Mouse (Mus musculus) megakaryocyte, adult 5-6 weeks (primary cell): ENCODE data around the gene Cmss1. TPM values are rescaled to one million over a fixed set of nuclear protein-coding genes. Genes with fewer than 3 reads are reported as not detected.

Experiments used
- total RNA-seq, 2 experiments: library from RNA; stranded (forward) in 1 of 2; stranded (reverse) in 1 of 2; fragments of 153-499, 151-499 nt in 1 of 2; fragments of 221-1000, 200-1000 nt in 1 of 2; gene quantifications; 2 replicates each; pipeline versions ENCODE4 v1.2.3 to v1.2.4; 2015 to 2017

Cmss1 gene
- total RNA-seq, 2 experiments from 2014 or later = 4.6 to 18.0 TPM

Other genes with a start within 250 kb of the Cmss1 start
- gene Col8a1, start 147.9 kb upstream of the Cmss1 start, total RNA-seq (2015) = not detected in 2 replicates
- gene Col8a1, start 147.9 kb upstream of the Cmss1 start, total RNA-seq (2017) = not detected in 2 replicates